Mouse (Mus musculus) splenic B cell, adult 2 months (primary cell): ENCODE results near the gene Vmn2r69.

Source experiments
- DNase-seq: peaks from one replicate; pipeline ENCODE4 v3.0.0-alpha.2; 2011; ENCODE audit warnings: low read depth, low spot score
- H3K27me3 ChIP-seq: 2 replicates; pipeline ENCODE4 v1.6.1; 2012; ENCODE audit warnings: mild to moderate bottlenecking, low read length, moderate library complexity, mixed read lengths; ENCODE audit not compliant: control insufficient read depth, poor library complexity, insufficient read depth, severe bottlenecking
- H3K36me3 ChIP-seq: 2 replicates; pipeline ENCODE4 v1.6.1; 2012; ENCODE audit warnings: mild to moderate bottlenecking, low read length, moderate library complexity, mixed read lengths; ENCODE audit not compliant: control insufficient read depth, poor library complexity, insufficient read depth, severe bottlenecking

Gene Vmn2r69

GRCm38 (mm10) chr7:85415820-85416219 is at the start of gene Vmn2r69:
Gene Vmn2r69 (minus strand): TSS chr7:85415920.
- DNase-seq = no peak
- Histone ChIP-seq H3K27me3 (no peaks in the 10 kb centered on the region), H3K36me3 (no peaks in the 10 kb centered on the region)
